Mouse (Mus musculus) liver, postnatal 0 days (tissue): ENCODE data around the gene Dach1.

ENCODE experiments used
- CTCF ChIP-seq: sonication (generic); IDR thresholded peaks from 2 replicates; pipeline ENCODE4 v1.5.1; 2016; ENCODE audit warnings: antibody characterized with exemption, low read depth
- EP300 ChIP-seq: IDR thresholded peaks from 2 replicates; pipeline ENCODE4 v1.6.1; 2016; ENCODE audit warnings: antibody characterized with exemption, low read depth, mild to moderate bottlenecking

- no peak for TF ChIP-seq CTCF
- TF ChIP-seq EP300: no peak
These were observed 82.2 kb downstream of the Dach1 start for GRCm38 (mm10) chr14:98087355-98087754.
